Mouse (Mus musculus) spleen, adult 12 weeks (tissue): ENCODE data around the gene Arrb1.

Source experiments
- DNase-seq: peaks from one replicate; pipeline ENCODE4 v3.0.0; 2022; ENCODE audit warnings: low spot score

Arrb1 gene

DNA sequence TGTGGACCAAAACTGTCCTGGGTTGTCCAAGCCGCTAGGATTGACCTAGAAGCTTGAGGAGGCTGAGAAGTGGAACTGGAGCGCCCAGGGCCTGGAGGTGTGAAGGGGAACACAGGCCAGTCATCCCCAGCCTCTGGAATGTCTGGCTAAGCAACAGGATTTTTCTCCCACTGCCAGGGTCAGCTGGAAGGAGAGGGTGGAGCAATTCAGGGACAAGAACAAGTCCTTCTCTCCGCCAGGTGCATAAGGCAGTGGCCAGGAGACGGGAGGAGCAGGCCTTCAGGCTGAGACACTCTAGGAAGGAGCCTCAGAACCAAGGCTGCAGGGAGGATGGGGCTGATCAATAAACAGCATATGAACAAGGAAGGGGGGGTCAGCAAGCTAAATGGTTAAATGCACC lies 3.2 kb downstream of the Arrb1 start:
- no peak for DNase-seq

- no peak for DNase-seq
Measured at GRCm38 (mm10) chr7:99539201-99539891, 4.1 kb downstream of the Arrb1 start.

GRCm38 (mm10) chr7:99540016-99540415 lies 4.8 kb downstream of the Arrb1 start:
- no peak for DNase-seq

- DNase-seq: no peak
Measured at GRCm38 (mm10) chr7:99541204-99541603, 5.9 kb downstream of the Arrb1 start.

DNA sequence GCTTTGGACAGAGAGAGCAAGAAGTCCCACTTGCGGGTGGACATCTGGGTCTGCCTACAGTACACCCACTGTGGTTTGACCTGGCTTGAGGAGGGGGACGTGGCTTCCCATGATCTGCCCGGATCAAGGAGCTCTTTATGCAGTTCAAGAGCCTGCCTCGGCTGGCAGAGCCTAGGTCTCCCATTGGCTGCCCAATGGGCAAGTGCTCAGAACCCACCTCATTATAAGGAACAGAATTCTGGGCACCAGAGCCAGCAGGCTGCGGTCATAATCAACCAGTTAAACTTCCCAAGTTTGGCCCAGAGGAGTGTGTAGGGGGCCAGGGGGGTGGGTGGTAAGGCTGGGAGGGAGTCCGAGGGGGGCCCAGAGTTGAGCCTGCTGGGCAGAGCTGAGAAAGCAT lies 9.0 kb downstream of the Arrb1 start:
- no peak for DNase-seq

- peak; percentile 33 for DNase-seq
Measured at GRCm38 (mm10) chr7:99545885-99546745, 10.8 kb downstream of the Arrb1 start.

DNA sequence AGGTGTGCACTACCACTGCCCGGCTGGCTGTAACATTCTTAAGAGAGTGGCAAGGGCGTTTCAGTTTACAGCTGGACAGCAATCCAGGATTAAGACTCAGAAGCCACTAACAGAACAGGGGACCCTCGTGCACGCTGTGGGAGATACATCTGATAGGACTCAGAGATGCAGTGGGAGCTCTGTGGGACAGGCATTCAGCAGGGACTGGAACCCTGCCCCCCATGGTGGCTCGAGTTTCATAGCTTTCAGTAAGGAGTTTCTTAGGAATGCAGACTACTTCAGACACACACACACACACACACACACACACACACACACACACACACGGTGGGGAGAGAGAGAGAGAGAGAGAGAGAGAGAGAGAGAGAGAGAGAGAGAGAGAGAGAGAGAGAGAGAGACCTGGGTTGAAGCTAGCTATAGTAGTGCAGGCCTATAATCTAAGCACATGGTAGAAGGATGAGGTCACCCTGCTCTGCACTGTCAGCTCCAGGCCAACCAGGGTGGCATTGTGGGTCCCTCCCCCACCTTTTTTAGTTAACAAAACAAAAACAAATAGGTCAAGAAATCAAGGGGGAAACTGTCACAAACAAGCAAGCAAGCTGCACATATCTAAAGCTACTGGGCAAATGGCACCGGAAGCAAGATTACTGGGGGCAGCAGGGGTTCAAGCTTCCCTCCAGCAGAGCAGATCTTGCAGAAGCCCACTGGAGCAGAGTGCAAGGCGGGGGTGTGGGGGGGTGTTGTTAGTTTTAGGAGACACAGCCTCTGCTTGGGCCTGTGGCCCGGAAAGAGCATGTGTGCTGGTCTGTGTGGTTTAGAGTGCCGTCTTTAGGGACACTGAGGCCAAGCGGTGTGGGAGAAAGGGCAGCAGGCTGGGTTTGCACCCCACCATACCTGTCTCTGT lies 12.6 kb downstream of the Arrb1 start:
- DNase-seq: no peak

DNA sequence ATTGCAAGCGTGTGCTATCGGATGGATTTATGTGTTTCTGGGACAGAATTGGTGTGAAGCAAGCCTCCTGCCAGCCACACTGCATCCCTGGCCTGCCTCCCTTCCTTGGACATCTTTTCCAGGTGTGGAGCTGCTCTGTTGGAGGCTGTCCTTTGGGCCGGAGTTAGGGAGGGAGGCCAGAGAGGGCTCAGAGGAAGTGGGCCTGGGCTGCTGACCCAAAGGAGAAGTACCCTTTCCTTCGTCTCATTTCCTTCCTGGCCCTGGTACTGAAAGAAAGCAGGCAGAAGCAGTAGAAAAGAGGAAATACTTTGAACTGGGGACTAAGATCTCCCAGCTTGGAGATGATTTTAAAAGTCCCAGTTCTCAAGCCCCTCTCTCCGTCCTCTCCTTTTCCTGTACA lies 14.4 kb downstream of the Arrb1 start:
- no peak for DNase-seq

GRCm38 (mm10) chr7:99551623-99552022 lies 16.4 kb downstream of the Arrb1 start:
- no peak for DNase-seq

DNA sequence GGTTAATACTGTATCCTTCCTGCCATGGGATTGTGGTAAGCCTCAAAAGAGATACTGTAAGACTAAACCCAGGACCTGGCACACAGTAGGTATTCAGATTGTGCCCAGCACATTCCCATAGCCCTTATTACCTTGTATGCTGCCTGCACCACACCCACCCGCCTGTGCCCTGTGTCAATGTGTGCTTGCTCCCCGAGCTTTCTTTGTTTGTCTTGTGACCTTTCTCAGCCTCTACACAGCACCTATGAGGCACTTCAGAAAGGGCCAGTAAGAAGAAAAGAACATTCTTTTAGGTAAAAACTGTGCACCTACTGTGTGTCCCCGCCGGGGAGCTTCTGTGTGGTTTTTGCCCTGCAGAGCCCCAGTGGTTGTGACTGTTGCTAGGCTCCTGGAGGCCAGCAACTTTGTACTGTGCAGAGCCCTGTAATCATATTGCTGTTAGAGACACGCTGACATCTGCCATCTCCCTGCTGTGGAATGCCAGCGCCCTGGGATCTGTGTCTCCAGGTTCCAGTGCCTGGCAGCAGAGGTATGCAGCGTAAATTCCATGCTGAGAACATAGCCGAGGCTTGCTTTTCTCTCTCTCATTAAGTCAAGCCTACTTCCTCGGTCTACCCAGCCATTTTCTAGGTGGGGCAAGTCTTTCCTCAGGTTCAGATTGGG lies 18.1 kb downstream of the Arrb1 start:
- no peak for DNase-seq

DNA sequence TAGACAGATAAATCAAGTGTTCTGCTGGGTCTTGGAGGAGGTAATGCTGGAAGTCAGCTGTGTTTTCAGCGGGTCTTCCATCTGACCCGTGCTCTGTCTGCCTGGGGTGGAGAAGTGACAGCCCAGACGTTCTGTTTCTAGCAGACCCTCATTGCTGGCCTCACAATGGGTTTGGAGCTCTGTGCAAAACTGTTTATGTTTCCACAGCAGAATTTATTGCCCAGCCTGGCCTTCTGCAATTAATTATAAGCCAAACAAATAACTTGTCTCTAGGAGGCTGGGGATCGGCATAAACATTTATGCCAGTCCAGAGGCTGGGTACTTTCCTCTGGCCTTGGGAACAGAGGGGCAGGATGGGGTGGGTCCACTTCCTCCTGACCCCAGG lies 18.6 kb downstream of the Arrb1 start:
- no peak for DNase-seq

- no peak for DNase-seq
Measured at GRCm38 (mm10) chr7:99555862-99556261, 20.6 kb downstream of the Arrb1 start.

DNA sequence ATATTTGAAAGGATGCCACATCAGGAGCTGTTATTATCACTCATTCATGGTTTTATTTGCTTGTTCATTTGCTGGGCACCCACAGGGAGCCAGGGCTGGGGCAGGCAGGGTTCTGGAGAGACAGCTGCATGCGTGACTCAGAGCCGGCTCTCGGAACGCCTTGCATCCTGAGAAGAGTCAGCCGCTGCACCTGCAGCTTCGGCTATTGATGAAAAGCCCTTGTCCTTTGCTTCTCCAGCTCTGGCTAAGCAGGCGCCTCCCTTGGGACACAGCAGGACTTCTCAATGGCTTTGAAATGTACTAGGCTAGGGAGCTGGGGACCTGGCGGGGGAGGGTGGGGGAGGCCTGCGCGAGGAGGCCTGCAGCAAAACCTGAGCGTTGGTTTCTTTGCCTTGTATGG lies 23.8 kb downstream of the Arrb1 start:
- no peak for DNase-seq

GRCm38 (mm10) chr7:99562478-99562877 lies 27.2 kb downstream of the Arrb1 start:
- DNase-seq: no peak

GRCm38 (mm10) chr7:99563224-99563623 lies 28.0 kb downstream of the Arrb1 start:
- no peak for DNase-seq

GRCm38 (mm10) chr7:99565325-99565881 lies 30.1 kb downstream of the Arrb1 start:
- DNase-seq: no peak

GRCm38 (mm10) chr7:99570680-99571079 lies 35.4 kb downstream of the Arrb1 start:
- DNase-seq: no peak

- DNase-seq: no peak
Measured at GRCm38 (mm10) chr7:99572931-99573330, 37.7 kb downstream of the Arrb1 start.

- DNase-seq: no peak
Measured at GRCm38 (mm10) chr7:99573351-99573750, 38.1 kb downstream of the Arrb1 start.

GRCm38 (mm10) chr7:99578246-99578645 lies 43.0 kb downstream of the Arrb1 start:
- no peak for DNase-seq

- no peak for DNase-seq
Measured at GRCm38 (mm10) chr7:99579491-99580190, 44.4 kb downstream of the Arrb1 start.
